Mouse (Mus musculus) kidney, adult 2 months (tissue): ENCODE data around the gene Diaph2.

Experiments
- CTCF ChIP-seq: fragments of 200-500 bp; conservative IDR thresholded peaks from 2 replicates; pipeline ENCODE4 v1.5.1; 2011; ENCODE audit warnings: low read depth, mild to moderate bottlenecking, control low read depth, low read length, moderate library complexity, mixed read lengths; ENCODE audit not compliant: insufficient read depth, insufficient read length
- POLR2A ChIP-seq: fragments of 200-500 bp; IDR thresholded peaks from one replicate; pipeline ENCODE4 v1.6.1; 2011; ENCODE audit warnings: low read depth, low read length, control low read depth

GRCm38 (mm10) chrX:130289775-130290174 lies 540.2 kb downstream of the Diaph2 start:
- TF ChIP-seq CTCF (no peak), POLR2A (no peak)
